Mouse (Mus musculus): ENCODE results near the gene 3110082I17Rik. TPM values are rescaled to one million over a fixed set of nuclear protein-coding genes. Genes with fewer than 3 reads are reported as not detected.

3110082I17Rik gene
- total and polyA plus RNA-seq, 2 experiments from 2014 or later: 4.3 to 14.9 TPM

GRCm38 (mm10) chr5:139345364-139345714 is 115.0 kb downstream of the 3110082I17Rik start:
- peak overlapping the region; percentile 93; the same call in 1 of the 2 replicates for H3K9ac ChIP-seq (replicated peaks; ENCODE audit: low read length, poor library complexity, severe bottlenecking)
- peaks cover 2% of the 10 kb centered on the region; the same call in 1 of the 2 replicates for H3K4me1 ChIP-seq (ENCODE audit: insufficient read depth, low read length)
- ATAC-seq (ENCODE audit: low FRiP score) (no peak; the same call in 1 of the 2 replicates), DNase-seq (ENCODE audit: low spot score) (no peak)
- H3K27me3 ChIP-seq (ENCODE audit: insufficient read depth, low read length): no peaks in the 10 kb centered on the region
- H3K27ac ChIP-seq (ENCODE audit: low read depth, low read length): peak overlapping the region; percentile 27; the same call in 1 of the 2 replicates
- H3K36me3 ChIP-seq (ENCODE audit: insufficient read depth, low read length): peaks cover 17% of the 10 kb centered on the region
- 8% methylated on average over 5 of the region's 5 CpGs for WGBS
- peak overlapping the region; percentile 89 for H3K4me2 ChIP-seq (ENCODE audit: low read depth, low read length, poor library complexity, severe bottlenecking)
- no peak for TF ChIP-seq CTCF (IDR thresholded peaks at IDR 0.05)
- H3K4me3 ChIP-seq (ENCODE audit: low read depth, low read length): peak overlapping the region; percentile 79
- H3K9me3 ChIP-seq (ENCODE audit: low read length): no peaks in the 10 kb centered on the region

GRCm38 (mm10) chr5:139344687-139345363 is 115.5 kb downstream of the 3110082I17Rik start:
- WGBS: under 1% methylated on average over 33 of the region's 33 CpGs
- Histone ChIP-seq H3K4me2 (ENCODE audit: low read depth, low read length, poor library complexity, severe bottlenecking) (peak overlapping the region; percentile 89), H3K9me3 (ENCODE audit: low read length) (no peaks in the 10 kb centered on the region), H3K9ac (replicated peaks; ENCODE audit: low read length, poor library complexity, severe bottlenecking) (peak overlapping the region; percentile 93), H3K36me3 (ENCODE audit: insufficient read depth, low read length) (peaks cover 22% of the 10 kb centered on the region), H3K27ac (ENCODE audit: low read depth, low read length) (peak overlapping the region; percentile 69), H3K4me1 (ENCODE audit: insufficient read depth, low read length) (peaks cover 2% of the 10 kb centered on the region; the same call in 1 of the 2 replicates), H3K4me3 (ENCODE audit: low read depth, low read length) (peak overlapping the region; percentile 79), H3K27me3 (ENCODE audit: insufficient read depth, low read length) (no peaks in the 10 kb centered on the region)
- ATAC-seq (ENCODE audit: low FRiP score): peak; percentile 92
- peak; percentile 95 for DNase-seq (ENCODE audit: low spot score)
- TF ChIP-seq CTCF (IDR thresholded peaks at IDR 0.05): no peak

GRCm38 (mm10) chr5:139344021-139344686 is 116.2 kb downstream of the 3110082I17Rik start:
- H3K27ac ChIP-seq (ENCODE audit: low read depth, low read length): peak overlapping the region; percentile 69
- WGBS: 6% methylated on average over 12 of the region's 12 CpGs
- peak; percentile 78 for ATAC-seq (ENCODE audit: low FRiP score)
- DNase-seq (ENCODE audit: low spot score): peak; percentile 87
- H3K36me3 ChIP-seq (ENCODE audit: insufficient read depth, low read length): peaks cover 28% of the 10 kb centered on the region
- peaks cover 2% of the 10 kb centered on the region; the same call in 1 of the 2 replicates for H3K4me1 ChIP-seq (ENCODE audit: insufficient read depth, low read length)
- no peaks in the 10 kb centered on the region for H3K27me3 ChIP-seq (ENCODE audit: insufficient read depth, low read length)
- peak overlapping the region; percentile 93 for H3K9ac ChIP-seq (replicated peaks; ENCODE audit: low read length, poor library complexity, severe bottlenecking)
- TF ChIP-seq CTCF (IDR thresholded peaks at IDR 0.05): peak; percentile 85
- H3K4me3 ChIP-seq (ENCODE audit: low read depth, low read length): peak overlapping the region; percentile 79
- H3K4me2 ChIP-seq (ENCODE audit: low read depth, low read length, poor library complexity, severe bottlenecking): peak overlapping the region; percentile 89
- H3K9me3 ChIP-seq (ENCODE audit: low read length): no peaks in the 10 kb centered on the region

GRCm38 (mm10) chr5:139338891-139339290 is 121.4 kb downstream of the 3110082I17Rik start:
- Histone ChIP-seq H3K27me3 (ENCODE audit: insufficient read depth, low read length) (no peaks in the 10 kb centered on the region), H3K9me3 (ENCODE audit: low read length) (no peaks in the 10 kb centered on the region), H3K4me3 (ENCODE audit: low read depth, low read length) (no peak overlapping the region), H3K4me2 (ENCODE audit: low read depth, low read length, poor library complexity, severe bottlenecking) (no peak overlapping the region), H3K36me3 (ENCODE audit: insufficient read depth, low read length) (peaks cover 67% of the 10 kb centered on the region), H3K27ac (ENCODE audit: low read depth, low read length) (no peak overlapping the region), H3K4me1 (ENCODE audit: insufficient read depth, low read length) (peaks cover 2% of the 10 kb centered on the region; the same call in 1 of the 2 replicates), H3K9ac (replicated peaks; ENCODE audit: low read length, poor library complexity, severe bottlenecking) (no peak overlapping the region)
- ATAC-seq (ENCODE audit: low FRiP score): no peak
- TF ChIP-seq CTCF (IDR thresholded peaks at IDR 0.05): no peak
- no peak for DNase-seq (ENCODE audit: low spot score)
- WGBS: 81% methylated on average over 11 of the region's 11 CpGs

- DNase-seq (ENCODE audit: low spot score): no peak
Measured at GRCm38 (mm10) chr5:139338403-139338802, 121.9 kb downstream of the 3110082I17Rik start.

More at GRCm38 (mm10) chr5:139338403-139338802, 121.9 kb downstream of the 3110082I17Rik start:
- 90% methylated on average over 3 of the region's 3 CpGs for WGBS
- no peak overlapping the region for H3K9ac ChIP-seq (replicated peaks; ENCODE audit: low read length, poor library complexity, severe bottlenecking)
- H3K4me1 ChIP-seq (ENCODE audit: insufficient read depth, low read length): no peaks in the 10 kb centered on the region
- H3K27me3 ChIP-seq (ENCODE audit: insufficient read depth, low read length): no peaks in the 10 kb centered on the region
- peaks cover 67% of the 10 kb centered on the region for H3K36me3 ChIP-seq (ENCODE audit: insufficient read depth, low read length)
- ATAC-seq (ENCODE audit: low FRiP score): no peak
- no peak overlapping the region for H3K4me3 ChIP-seq (ENCODE audit: low read depth, low read length)
- H3K27ac ChIP-seq (ENCODE audit: low read depth, low read length): no peak overlapping the region
- TF ChIP-seq CTCF (IDR thresholded peaks at IDR 0.05): no peak
- H3K4me2 ChIP-seq (ENCODE audit: low read depth, low read length, poor library complexity, severe bottlenecking): no peak overlapping the region
- no peaks in the 10 kb centered on the region for H3K9me3 ChIP-seq (ENCODE audit: low read length)
